Mouse (Mus musculus): Measurements from ENCODE around the gene Rasgrp2. TPM values are rescaled to one million over a fixed set of nuclear protein-coding genes. Genes with fewer than 3 reads are reported as not detected.
A peak's percentile ranks its signal among the peaks of the same experiment; 100 is the strongest.

Gene Rasgrp2
- polyA plus RNA-seq, 1 experiment from 2014 or later = 36.9 TPM

DNA sequence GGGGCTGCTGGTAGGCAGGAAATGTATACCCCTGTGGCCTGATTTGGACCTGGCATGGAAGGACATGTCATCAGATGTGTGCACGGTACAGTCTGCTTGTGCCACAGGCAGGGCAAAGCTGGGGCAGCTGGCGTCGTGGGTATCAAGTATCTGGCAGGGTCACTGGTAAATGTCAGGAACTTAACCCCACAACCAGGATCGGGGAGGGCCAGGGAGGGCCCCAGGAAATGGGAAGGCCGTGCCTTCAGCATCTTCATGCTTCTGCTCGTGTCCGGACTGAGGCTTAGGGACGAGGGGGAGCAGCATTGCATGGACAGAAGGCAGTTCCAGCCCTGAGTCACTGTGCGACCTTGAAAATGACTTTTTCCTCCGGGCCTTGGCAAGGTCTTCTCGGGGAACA lies 14.2 kb upstream of the Rasgrp2 start:
- H3K4me1 ChIP-seq (replicated peaks) = peaks cover 12% of the 10 kb centered on the region
- peak overlapping the region; percentile 17; the same call in 1 of the 2 replicates for H3K4me2 ChIP-seq (replicated peaks)
- H3K4me3 ChIP-seq (replicated peaks) = no peak overlapping the region
- H3K27ac ChIP-seq = no peak overlapping the region
- no peaks in the 10 kb centered on the region for H3K27me3 ChIP-seq (replicated peaks)
- H3K9me3 ChIP-seq = no peaks in the 10 kb centered on the region
- H3K9ac ChIP-seq = no peak overlapping the region
- ATAC-seq = no peak
- H3K36me3 ChIP-seq = no peaks in the 10 kb centered on the region
- WGBS = 70% methylated on average over 11 of the region's 11 CpGs

DNA sequence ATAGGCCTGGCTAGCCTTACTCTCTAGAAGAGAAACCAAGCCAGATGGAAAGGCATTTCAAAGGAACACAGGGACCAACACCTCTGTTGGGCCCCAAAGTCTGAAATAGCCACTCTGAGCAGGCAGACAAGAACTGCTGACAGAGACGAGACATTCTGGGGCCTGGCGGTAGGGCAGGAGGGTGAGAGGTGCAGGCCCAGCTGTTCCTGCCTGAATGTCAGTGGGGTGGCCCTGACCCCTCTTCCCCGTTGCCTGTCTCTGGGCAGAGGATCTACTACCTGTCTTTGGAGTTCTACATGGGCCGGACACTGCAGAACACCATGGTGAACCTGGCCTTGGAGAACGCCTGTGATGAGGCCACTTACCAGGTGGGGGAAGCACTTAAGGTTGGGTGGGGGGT lies 13.7 kb upstream of the Rasgrp2 start:
- Histone ChIP-seq H3K4me1 (replicated peaks) (peaks cover 12% of the 10 kb centered on the region), H3K27ac (no peak overlapping the region), H3K27me3 (replicated peaks) (no peaks in the 10 kb centered on the region), H3K9ac (no peak overlapping the region), H3K9me3 (no peaks in the 10 kb centered on the region), H3K36me3 (no peaks in the 10 kb centered on the region), H3K4me2 (replicated peaks) (no peak overlapping the region), H3K4me3 (replicated peaks) (no peak overlapping the region)
- 77% methylated on average over 5 of the region's 5 CpGs for WGBS
- no peak for ATAC-seq

DNA sequence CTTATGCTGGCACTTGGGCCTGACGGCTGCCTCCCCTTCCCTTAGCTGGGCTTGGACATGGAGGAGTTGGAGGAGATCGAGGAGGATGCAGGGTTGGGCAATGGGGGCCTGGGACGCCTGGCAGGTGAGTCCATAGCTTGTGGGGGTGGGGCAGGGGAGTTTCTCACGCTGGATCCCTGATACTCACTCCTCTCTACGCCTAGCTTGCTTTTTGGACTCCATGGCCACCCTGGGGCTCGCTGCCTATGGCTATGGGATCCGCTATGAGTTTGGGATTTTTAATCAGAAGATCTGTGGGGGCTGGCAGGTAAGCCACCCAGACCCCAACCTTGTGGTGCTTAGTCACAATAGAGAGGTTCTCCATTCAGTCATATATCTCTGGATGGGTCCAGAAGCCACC lies 13.3 kb upstream of the Rasgrp2 start:
- no peak overlapping the region for H3K4me2 ChIP-seq (replicated peaks)
- peaks cover 12% of the 10 kb centered on the region for H3K4me1 ChIP-seq (replicated peaks)
- no peaks in the 10 kb centered on the region for H3K36me3 ChIP-seq
- WGBS = 81% methylated on average over 7 of the region's 7 CpGs
- H3K27me3 ChIP-seq (replicated peaks) = no peaks in the 10 kb centered on the region
- no peak for ATAC-seq
- no peak overlapping the region for H3K9ac ChIP-seq
- no peak overlapping the region for H3K27ac ChIP-seq
- no peak overlapping the region for H3K4me3 ChIP-seq (replicated peaks)
- H3K9me3 ChIP-seq = no peaks in the 10 kb centered on the region

DNA sequence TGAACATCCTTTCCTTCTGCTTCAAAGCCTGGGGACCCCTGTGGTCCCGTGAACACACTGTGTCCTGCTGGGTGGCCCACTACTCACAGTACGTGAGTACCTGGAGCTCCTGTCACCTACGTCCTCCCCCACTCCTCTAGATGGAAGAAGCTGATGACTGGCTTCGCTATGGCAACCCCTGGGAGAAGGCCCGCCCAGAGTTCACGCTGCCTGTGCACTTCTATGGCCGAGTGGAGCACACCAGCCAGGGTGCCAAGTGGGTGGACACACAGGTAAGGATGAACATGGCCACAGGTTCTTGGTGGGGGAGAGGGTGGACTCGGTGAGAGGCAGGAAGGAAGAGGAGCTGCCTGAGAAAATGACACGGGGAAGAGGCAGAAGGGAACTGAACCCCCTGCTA lies 12.9 kb upstream of the Rasgrp2 start:
- Histone ChIP-seq H3K27me3 (replicated peaks) (no peaks in the 10 kb centered on the region), H3K4me1 (replicated peaks) (peaks cover 12% of the 10 kb centered on the region), H3K4me3 (replicated peaks) (no peak overlapping the region), H3K36me3 (no peaks in the 10 kb centered on the region), H3K4me2 (replicated peaks) (no peak overlapping the region), H3K9ac (no peak overlapping the region), H3K27ac (no peak overlapping the region), H3K9me3 (no peaks in the 10 kb centered on the region)
- 66% methylated on average over 9 of the region's 9 CpGs for WGBS
- no peak for ATAC-seq

DNA sequence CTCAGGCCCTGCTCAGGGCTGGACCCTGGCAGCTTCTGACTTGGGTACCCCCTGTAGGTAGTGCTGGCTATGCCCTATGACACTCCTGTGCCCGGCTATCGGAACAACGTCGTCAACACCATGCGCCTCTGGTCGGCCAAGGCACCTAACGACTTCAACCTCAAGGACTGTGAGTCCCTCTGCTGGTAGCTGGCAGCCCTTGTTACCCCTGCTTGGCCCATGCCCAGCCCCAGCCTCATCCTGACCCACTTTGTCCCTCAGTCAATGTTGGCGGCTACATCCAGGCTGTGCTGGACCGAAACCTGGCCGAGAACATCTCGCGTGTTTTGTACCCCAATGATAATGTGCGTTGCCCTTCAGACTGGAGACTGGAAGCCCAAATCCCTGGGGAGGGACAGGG lies 11.1 kb upstream of the Rasgrp2 start:
- H3K36me3 ChIP-seq = no peaks in the 10 kb centered on the region
- no peak overlapping the region for H3K9ac ChIP-seq
- H3K27me3 ChIP-seq (replicated peaks) = no peaks in the 10 kb centered on the region
- no peak overlapping the region for H3K4me3 ChIP-seq (replicated peaks)
- H3K4me1 ChIP-seq (replicated peaks) = peaks cover 12% of the 10 kb centered on the region
- no peak overlapping the region for H3K4me2 ChIP-seq (replicated peaks)
- 83% methylated on average over 13 of the region's 13 CpGs for WGBS
- H3K27ac ChIP-seq = no peak overlapping the region
- ATAC-seq = no peak
- H3K9me3 ChIP-seq = no peaks in the 10 kb centered on the region

DNA sequence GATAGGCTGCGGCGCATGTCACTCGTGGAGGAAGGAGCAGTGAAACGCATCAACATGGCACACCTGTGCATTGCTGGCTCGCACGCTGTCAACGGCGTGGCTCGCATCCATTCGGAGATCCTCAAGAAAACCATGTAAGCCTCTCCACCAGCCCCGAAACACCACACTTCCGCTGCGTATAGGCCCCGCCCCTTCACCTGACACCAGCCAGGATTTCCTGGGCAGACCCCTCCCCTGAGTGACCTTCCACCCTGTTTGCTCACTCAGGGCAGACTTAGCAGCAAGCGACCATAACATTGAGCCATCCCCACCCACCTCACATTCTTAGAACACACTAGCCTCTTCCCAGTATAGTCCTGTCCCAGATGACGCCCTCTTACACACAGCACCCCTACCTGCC lies 9.3 kb upstream of the Rasgrp2 start:
- peak overlapping the region; percentile 37 for H3K9ac ChIP-seq
- WGBS = 3% methylated on average over 16 of the region's 16 CpGs
- no peak overlapping the region for H3K27ac ChIP-seq
- no peaks in the 10 kb centered on the region for H3K36me3 ChIP-seq
- H3K4me1 ChIP-seq (replicated peaks) = no peaks in the 10 kb centered on the region
- no peaks in the 10 kb centered on the region for H3K9me3 ChIP-seq
- peak overlapping the region; percentile 37 for H3K4me3 ChIP-seq (replicated peaks)
- H3K4me2 ChIP-seq (replicated peaks) = peak overlapping the region; percentile 68
- H3K27me3 ChIP-seq (replicated peaks) = no peaks in the 10 kb centered on the region
- ATAC-seq = peak; percentile 83

DNA sequence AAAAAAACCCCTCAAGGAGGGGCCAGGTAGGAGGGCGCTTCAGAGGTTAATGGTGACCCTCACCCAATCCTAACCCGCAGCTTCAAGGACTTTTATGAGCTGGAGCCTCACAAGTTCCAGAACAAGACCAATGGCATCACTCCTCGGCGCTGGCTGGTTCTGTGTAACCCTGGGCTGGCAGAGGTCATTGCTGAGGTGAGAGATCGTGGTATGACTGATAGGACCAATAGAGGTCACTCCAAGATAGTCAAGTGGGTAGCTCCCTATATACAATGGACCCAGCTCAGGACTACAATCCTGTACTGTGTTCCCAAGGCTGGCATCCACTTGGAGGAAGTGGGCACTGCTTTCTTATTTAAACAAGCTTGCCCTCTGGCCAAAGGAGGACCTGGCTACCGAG lies 8.9 kb upstream of the Rasgrp2 start:
- H3K4me1 ChIP-seq (replicated peaks) = no peaks in the 10 kb centered on the region
- peak; percentile 34 for ATAC-seq
- no peak overlapping the region; the same call in 1 of the 2 replicates for H3K9ac ChIP-seq
- no peak overlapping the region for H3K27ac ChIP-seq
- no peak overlapping the region for H3K4me3 ChIP-seq (replicated peaks)
- peak overlapping the region; percentile 68 for H3K4me2 ChIP-seq (replicated peaks)
- no peaks in the 10 kb centered on the region for H3K27me3 ChIP-seq (replicated peaks)
- 51% methylated on average over 6 of the region's 6 CpGs for WGBS
- no peaks in the 10 kb centered on the region for H3K36me3 ChIP-seq
- H3K9me3 ChIP-seq = no peaks in the 10 kb centered on the region

DNA sequence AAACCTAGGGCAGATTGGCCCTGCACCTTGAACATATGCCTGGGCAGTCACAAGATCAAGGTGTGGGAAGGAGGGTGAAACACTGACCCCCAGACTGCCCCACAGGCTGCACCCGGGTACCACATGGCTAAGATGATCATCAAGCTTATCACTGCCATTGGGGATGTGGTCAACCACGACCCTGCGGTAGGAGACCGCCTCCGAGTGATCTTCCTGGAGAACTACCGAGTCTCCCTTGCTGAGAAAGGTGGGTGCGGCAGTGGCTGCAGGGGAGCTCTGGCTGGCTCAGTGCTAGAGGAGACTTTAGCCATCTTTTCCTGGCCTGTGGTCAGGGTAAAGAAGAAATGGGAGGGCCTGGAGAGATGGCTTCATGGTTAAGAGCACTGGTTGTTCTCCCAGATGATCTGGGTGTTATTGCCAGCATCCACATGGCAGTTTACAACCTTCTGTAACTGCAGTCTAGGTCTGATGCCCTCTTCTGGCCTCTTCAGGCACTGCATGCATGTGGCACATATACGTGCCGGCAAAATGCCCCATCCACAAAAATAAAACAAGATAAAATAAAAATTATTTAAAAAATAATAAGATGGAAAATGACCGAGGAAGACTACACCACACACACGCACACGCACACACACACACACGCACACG lies 6.3 kb upstream of the Rasgrp2 start:
- ATAC-seq = no peak
- no peaks in the 10 kb centered on the region for H3K4me1 ChIP-seq (replicated peaks)
- 92% methylated on average over 14 of the region's 14 CpGs for WGBS

DNA sequence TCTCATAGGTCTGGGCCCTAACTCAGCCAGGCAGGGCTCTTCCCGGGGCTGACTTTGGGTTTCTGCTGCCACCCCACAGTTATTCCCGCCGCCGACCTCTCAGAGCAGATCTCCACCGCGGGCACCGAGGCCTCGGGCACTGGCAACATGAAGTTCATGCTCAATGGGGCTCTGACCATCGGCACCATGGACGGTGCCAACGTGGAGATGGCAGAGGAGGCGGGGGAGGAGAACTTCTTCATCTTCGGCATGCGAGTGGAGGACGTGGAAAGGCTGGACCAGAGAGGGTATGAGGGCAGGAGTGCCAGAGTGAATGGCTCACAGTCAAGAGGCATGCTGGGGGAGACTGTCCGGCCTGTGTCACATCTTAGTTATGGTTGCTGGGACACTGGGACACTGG lies 5.5 kb upstream of the Rasgrp2 start:
- H3K9ac ChIP-seq = no peak overlapping the region
- H3K27me3 ChIP-seq (replicated peaks) = no peaks in the 10 kb centered on the region
- no peaks in the 10 kb centered on the region for H3K9me3 ChIP-seq
- no peak overlapping the region for H3K4me2 ChIP-seq (replicated peaks)
- peaks cover 3% of the 10 kb centered on the region for H3K4me1 ChIP-seq (replicated peaks)
- no peak for ATAC-seq
- no peak overlapping the region for H3K27ac ChIP-seq
- H3K36me3 ChIP-seq = no peaks in the 10 kb centered on the region
- 89% methylated on average over 16 of the region's 16 CpGs for WGBS
- H3K4me3 ChIP-seq (replicated peaks) = no peak overlapping the region

More for the DNA sequence above, 6.3 kb upstream of the Rasgrp2 start:
- Histone ChIP-seq H3K4me2 (replicated peaks) (no peak overlapping the region), H3K4me3 (replicated peaks) (no peak overlapping the region), H3K27ac (no peak overlapping the region), H3K36me3 (no peaks in the 10 kb centered on the region), H3K27me3 (replicated peaks) (no peaks in the 10 kb centered on the region), H3K9me3 (no peaks in the 10 kb centered on the region), H3K9ac (no peak overlapping the region)

DNA sequence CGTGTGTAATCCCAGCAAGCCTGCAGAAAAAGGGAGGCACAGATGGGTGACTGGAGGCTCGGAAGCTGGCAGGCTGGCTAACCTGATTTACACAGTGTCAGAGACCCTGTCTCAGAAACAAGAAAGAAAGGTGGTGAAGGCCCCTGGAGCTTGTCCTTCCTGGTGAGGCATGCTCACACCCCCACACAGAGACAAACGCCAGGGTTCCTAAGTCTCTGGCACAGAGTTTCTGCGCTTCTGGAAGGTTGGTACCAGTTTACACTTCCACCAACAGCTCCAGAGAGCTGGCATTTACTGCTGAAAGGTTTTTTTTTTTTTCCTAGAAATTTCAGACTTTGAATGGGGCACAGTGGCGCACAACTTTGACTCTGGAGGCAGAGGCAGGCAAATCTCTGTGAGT lies 2.9 kb upstream of the Rasgrp2 start:
- Histone ChIP-seq H3K36me3 (no peaks in the 10 kb centered on the region), H3K27ac (no peak overlapping the region), H3K4me3 (replicated peaks) (no peak overlapping the region), H3K27me3 (replicated peaks) (peaks cover 11% of the 10 kb centered on the region), H3K4me2 (replicated peaks) (no peak overlapping the region), H3K9ac (no peak overlapping the region), H3K9me3 (no peaks in the 10 kb centered on the region), H3K4me1 (replicated peaks) (peaks cover 27% of the 10 kb centered on the region)
- 81% methylated on average over 5 of the region's 5 CpGs for WGBS
- no peak for ATAC-seq

DNA sequence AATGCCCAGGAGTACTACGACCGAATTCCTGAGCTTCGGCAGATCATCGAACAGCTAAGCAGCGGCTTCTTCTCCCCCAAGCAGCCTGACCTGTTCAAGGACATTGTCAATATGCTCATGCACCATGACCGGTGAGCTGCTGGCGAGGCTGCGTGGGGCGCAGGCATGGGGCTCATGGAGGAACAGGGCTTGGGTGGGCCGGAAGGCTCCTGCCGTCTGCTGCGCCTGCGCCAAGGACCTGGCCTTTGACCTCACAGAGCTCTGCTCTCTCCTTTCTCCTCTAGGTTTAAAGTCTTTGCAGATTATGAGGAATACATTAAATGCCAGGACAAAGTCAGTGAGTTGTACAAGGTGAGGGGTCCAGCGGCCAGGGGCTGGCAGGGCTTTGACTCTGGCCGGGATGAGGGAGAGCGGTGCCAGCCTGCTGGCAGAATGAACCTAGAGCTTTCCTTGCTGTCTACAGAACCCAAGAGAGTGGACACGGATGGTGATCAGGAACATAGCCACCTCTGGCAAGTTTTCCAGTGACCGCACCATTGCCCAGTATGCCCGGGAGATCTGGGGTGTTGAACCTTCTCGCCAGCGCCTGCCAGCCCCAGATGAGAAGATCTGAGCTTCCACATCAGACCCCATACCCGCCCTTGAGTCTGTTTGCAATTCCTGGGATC lies 1.4 kb upstream of the Rasgrp2 start:
- Histone ChIP-seq H3K4me1 (replicated peaks) (peaks cover 39% of the 10 kb centered on the region), H3K27ac (no peak overlapping the region), H3K27me3 (replicated peaks) (peaks cover 24% of the 10 kb centered on the region), H3K9me3 (no peaks in the 10 kb centered on the region), H3K4me2 (replicated peaks) (peak overlapping the region; percentile 98), H3K9ac (no peak overlapping the region), H3K36me3 (no peaks in the 10 kb centered on the region), H3K4me3 (replicated peaks) (no peak overlapping the region)
- WGBS = 83% methylated on average over 22 of the region's 22 CpGs
- ATAC-seq = no peak

DNA sequence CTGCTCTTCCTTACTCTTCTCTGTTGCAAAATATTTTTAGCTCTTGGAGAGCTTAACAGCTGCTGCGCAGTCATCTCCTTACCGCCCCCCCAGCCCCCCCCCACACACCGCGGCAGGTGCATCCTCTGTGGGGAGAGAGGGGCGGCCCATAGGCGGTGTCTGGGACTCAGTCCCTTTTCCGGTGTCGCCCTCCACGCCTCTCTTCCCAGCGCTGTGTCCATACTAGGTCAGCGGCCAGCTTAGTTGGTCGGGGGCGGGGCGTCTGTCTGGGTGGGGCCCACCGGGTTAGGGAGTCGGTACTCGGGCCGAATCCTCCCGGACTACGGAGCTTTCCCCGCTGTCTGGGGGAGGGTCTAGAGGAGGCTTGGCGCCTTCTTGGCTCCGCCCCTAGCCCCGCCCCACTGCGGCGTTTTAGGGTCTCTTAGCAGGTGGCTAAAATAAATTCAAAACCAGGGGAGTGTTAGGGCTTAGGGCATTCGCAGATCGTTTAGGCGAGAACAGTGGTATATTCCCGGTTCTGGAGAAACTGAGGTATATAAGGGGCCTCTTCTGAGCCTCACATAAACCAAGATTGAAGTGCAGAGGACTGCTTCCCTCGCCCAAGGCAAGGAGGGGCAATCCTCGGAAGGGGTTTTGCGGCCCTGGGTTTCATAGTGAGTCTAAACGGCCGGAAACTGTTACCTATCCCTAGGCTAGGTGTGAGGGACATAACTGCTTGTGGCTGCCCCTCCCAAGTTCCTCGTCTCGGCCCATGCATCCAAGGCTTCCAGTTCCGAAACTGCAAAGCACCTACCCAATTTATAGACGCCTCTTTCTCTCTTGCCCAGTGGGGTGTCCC lies 474 bp upstream of the Rasgrp2 start:
- Histone ChIP-seq H3K4me3 (replicated peaks) (peak overlapping the region; percentile 65), H3K9me3 (no peaks in the 10 kb centered on the region), H3K27me3 (replicated peaks) (peaks cover 33% of the 10 kb centered on the region), H3K4me2 (replicated peaks) (peak overlapping the region; percentile 98), H3K9ac (peak overlapping the region; percentile 60), H3K27ac (0 out of 2 replicates have a peak overlapping the region, but pooled peaks have one; percentile 22), H3K36me3 (no peaks in the 10 kb centered on the region), H3K4me1 (replicated peaks) (peaks cover 39% of the 10 kb centered on the region)
- peak; percentile 67 for ATAC-seq
- 1% methylated on average over 38 of the region's 39 CpGs for WGBS
